Mouse (Mus musculus) cerebellum, postnatal 10 days (tissue): ENCODE measurements around the gene Upf2.
"Not testable (repeated sequence)": the region's sequence is repeated elsewhere in the genome, so short reads cannot be mapped to it uniquely, and the experiment has no call there.

Experiments
- DNase-seq, 2 experiments: peaks; one replicate each; pipeline ENCODE4 v3.0.0; 2021; ENCODE audit warnings: mixed read lengths in 2 of 2

Gene Upf2

DNA sequence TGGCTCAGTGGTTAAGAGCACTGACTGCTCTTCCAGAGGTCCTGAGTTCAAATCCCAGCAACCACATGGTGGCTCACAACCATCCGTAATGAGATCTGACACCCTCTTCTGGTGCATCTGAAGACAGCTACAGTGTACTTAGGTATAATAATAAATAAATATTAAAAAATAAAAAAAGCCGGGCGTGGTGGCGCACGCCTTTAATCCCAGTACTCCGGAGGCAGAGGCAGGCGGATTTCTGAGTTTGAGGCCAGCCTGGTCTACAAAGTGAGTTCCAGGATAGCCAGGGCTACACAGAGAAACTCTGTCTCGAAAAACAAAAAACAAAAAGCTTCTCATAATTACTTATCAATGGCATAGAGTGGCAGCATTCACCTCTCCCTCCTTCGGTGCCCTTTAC is 1.4 kb upstream of the Upf2 start:
- not testable (repeated sequence) for DNase-seq

DNA sequence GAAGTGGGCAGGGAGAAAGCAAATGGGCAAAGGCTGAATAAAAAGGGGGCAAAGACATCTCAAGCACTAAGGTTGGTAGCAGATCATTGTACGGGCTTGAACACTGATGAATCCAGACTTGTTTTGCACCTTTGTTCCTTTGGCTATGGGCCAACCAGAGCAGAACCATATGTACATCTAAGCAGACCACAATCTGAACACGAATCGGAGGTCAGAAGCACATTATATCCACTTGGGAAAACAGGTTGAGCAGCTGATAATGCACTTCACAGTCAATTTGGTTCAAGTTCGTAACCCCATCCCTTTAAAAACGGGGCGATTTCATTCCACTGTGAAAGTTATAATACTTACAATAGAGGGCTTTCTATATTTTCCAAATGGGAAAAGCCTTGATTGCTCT is 964 bp upstream of the Upf2 start:
- DNase-seq: peak; percentile 50 to 63

DNA sequence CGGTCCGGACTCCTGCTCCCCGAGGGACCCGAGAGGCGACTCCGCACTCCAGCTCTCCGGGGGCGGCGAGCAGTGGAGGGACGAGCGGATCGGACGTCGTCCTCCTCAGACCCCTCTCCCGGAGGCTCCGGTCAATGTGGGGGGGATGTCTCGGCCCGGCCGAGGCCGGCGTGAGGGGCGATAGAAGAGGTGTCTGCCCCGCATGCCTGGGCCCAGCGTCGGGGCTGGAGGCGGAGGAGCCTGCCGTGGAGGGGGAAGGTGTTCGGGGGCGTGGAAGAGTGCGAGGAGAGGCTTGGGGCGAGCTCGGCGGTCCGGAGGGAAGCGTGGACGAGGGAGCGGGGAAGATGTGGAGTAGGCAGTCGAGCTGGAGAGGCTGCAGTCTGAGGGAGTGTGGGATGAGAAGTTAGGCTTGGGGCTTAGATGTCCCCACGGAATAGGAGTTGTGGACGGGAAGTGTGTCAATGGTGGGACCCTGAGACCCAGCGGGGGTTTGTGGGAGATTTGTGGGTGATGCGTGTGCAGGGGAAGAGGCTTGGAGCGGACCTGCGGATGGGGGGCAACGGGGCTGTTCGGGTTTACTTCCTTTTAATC is 447 bp downstream of the Upf2 start:
- no peak for DNase-seq

DNA sequence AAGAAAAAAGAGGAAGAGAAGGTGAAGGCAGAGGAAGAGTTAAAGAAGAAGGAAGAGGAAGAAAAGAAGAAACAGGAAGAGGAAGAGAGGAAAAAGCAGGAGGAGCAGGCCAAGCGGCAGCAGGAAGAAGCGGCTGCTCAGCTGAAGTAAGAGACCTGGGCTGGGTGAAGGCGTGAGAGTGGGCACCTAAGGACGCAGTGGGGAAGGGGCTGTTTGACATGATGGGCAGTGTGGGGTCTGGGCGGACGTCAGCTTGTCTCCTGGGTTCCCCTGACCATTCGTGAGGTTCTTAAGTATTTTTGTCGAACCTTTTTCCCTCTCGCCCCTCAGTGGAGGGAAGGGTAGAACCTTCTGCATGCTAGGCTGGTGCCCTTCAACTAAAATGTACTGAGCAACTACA is 6.4 kb downstream of the Upf2 start:
- DNase-seq: peak in 1 of 2 experiments; percentile 10

DNA sequence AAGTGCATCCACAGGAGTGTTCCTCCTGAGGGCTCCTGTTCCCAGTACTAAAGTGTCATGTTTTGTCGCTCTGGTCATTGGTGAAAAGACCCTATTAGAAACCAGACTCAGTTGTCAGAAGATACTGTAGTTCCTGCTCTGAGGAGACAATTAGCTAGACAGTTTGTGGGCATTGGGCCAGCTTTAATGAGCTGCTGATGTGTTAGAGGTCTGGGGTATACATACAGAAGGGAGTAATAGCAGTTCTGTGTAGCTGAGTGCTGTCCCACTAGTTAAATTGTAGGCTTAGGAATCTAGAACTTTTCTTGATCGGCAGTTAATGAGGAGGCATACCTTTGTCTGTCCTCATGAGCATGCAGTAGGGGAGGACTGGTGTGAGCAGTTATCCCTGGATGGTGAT is 11.0 kb downstream of the Upf2 start:
- DNase-seq: no peak

DNA sequence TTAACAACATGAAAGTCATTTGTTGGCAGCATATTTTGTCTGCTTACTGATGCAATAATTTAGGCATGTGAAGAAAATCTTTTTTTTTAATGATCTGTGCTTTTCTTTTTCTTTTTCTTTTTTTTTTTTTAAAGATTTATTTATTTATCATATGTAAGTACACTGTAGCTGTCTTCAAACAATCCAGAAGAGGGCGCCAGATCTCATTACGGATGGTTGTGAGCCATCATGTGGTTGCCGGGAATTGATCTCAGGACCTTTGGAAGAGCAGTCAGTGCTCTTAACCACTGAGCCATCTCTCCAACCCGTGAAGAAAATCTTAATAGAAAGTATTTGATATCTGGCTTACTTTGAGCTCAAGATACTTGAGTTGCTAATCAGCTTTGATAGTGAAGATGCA is 12.5 kb downstream of the Upf2 start:
- not testable (repeated sequence) for DNase-seq

DNA sequence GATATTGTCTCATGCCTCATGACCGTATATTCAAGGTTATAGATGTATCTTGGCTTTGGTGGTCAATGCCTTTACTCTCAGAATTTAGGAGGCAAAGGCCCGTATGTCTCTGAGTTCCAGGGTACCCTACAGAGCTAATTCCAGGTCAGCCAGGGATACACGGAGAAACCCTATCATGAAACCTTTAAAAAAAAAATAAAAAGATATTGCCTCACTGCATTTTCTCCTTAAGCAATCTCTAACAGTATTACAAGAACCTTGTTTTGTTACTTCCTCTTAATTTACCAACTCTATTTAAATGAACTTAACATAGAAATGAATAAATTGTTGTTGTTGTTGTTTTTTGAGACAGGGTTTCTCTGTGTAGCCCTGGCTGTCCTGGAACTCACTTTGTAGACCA is 14.7 kb downstream of the Upf2 start:
- DNase-seq: no peak

DNA sequence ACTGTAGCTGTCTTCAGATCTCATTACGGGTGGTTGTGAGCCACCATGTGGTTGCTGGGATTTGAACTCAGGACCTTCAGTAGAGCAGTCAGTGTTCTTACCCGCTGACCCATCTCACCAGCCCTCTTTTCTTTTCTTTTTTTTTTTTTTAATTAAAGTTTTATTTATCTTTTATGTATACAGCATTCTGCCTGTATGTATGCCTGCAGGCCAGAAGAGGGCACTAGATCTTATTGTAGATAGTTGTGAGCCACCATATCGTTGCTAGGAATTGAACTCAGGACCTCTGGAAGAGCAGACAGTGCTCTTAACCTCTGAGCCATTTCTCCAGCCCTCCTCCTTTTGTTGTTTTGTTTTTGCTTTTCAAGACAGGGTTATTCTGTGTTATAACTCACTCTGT is 19.4 kb downstream of the Upf2 start:
- DNase-seq: not testable (repeated sequence)

DNA sequence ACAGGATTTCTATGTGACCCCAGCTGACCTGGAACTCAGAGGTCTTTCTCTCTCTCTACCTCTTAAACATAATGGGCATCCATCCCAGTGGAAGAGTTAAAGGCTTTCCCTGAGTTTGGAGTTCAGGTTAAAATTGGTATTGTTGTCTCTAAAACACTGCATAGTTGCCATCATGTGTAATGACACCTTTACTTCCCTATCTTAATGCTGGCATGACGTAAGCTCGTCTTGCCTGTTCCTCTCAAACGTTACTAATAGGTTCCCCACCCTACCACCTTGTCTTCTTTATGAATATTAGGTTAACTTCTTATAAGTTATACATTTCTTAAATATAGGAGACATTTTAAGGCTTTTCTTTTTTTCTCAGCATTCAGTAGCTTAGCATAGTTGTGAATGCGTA is 26.3 kb downstream of the Upf2 start:
- DNase-seq: no peak

DNA sequence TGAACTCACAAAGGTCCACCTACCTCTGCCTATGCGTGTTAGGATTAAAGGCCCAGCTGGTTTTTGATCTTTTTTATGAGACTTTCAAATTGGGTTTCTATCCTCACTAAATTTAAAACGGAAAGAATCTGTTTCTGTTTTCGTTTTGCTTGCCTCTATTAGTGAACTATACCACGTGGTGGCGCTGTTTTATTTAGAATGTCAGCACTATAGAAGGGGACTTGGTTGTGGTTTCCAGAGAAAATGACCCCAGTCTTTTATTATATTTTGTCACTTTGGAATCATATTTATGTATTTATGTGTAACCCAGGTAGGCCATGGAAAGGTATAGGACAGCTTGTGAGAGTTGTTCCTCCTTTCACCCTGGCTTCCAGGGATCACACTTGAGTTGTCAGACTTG is 44.3 kb downstream of the Upf2 start:
- peak; percentile 76 to 84 for DNase-seq

DNA sequence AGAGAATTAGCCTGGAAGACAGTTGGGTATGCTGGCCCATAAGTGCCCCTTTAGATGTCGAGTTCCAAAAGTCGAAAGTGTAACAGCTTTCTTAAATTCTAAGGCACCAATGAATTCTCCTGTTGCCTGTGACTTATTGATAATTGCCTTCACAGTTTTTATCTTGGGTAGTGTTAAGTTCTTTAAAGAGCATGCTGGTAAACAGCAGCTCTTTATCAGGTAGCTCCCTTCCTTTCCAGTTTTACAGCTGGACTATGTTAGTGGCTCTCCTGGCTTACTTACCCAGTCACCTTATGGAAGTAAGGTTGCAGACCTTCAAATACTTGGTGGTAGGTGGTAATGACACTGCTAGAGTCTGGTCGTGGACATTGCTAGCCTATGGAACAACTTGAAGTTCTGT is 52.7 kb downstream of the Upf2 start:
- DNase-seq: no peak

DNA sequence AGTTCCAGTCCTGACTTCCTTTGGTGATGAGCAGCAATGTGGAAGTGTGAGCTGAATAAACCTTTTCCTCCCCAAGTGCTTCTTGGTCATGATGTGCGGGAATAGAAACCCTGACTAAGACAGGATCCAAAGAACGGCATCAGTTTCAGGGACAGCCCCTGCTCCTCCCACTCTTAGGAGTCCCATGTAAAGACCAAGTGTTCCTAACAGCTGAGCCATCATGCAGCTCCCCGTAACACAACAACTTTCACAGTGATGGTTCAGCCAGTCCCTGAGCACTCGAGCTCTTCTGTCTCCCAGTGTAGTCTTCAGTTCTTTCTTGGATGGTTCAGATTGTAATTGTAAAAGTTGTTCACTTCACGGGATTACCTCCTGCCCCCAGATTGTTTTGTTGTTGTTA is 63.3 kb downstream of the Upf2 start:
- no peak for DNase-seq

DNA sequence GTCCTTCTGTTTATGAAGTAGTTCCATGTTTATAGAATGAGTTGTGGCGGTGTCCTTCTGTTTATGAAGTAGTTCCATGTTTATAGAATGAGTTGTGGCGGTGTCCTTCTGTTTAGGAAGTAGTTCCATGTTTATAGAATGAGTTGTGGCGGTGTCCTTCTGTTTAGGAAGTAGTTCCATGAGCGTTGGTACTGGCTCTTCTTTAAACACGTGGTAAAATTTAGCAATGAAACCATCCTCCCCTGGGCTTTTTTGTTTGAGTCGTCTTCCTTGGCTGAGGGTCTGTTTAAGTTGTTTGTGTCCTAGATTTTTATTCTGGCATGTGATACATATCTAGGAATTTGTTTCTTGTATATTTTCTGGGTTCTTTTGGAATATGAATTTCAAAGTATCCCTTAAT is 63.9 kb downstream of the Upf2 start:
- not testable (repeated sequence) for DNase-seq

DNA sequence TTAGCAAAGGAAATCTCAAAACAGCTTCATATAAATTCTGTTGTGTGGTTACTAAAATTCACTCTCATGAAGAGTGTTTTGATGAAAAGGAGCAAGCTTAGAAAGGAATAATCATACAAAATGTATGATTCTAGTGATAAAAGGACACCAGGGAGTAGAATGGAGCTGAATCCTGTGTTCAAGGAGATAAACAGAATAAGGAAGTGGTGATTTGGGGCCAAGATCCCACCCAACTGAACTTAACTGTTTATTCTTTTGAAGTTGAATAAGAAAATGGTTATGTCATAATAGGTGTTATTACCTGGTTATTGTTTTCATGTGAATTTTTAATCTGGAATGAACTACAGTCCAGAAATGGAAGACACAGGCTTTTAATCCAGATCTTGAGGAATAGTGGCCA is 69.3 kb downstream of the Upf2 start:
- no peak for DNase-seq

DNA sequence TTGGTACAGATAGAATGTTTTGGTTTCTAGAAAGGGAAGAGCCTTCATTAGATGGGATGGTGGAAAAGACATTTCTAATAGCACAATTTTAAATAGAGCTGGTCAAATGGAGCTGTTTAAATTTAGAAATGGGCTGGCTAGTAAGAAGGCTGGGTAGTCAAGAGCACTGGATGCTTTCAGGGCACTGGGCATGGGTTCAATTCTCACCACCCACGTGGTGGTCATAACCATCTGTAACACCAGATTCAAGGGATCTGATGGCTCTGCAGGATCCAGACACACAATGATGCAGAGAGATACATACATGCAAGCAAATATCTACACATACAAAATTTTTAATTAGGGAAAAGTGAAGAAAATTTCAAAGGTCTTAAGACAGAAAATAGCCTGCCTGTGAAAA is 91.4 kb downstream of the Upf2 start:
- DNase-seq: peak; percentile 51 to 55

DNA sequence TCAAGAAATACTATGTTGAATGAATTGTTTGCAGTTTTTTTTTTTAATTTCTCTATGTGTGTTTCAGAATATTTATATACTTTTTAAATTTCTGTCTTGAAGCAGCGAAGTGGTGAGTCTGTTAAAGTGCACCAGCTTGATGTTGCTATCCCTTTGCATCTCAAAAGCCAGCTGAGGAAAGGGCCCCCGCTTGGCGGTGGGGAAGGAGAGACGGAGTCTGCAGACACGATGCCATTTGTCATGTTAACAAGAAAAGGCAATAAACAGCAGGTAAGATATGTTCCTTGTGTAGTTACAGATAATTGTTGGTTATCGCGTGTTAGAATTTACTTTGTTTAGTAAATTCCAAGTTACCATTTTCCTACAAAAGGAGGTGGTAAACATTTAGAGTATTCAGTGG is 95.5 kb downstream of the Upf2 start:
- DNase-seq: no peak

DNA sequence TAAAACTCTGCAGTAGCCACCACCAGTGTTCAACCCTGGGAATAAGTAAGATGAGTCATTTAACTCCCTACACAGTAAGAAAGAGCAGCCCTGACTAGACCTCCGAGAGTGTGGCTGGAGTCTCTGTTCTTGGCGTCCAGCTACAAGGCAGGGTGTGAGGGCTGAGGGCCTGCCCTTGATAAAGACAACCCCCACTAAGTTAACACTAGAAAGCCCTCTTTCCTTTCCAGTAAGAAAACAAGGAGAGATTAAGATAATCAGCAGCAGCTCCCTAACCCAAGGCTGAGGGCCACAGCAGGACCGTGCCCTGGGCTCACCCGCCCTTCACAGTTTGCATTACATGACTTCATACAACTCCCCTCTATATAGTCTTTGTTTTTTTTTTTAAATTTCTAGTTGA is 97.3 kb downstream of the Upf2 start:
- DNase-seq: no peak

DNA sequence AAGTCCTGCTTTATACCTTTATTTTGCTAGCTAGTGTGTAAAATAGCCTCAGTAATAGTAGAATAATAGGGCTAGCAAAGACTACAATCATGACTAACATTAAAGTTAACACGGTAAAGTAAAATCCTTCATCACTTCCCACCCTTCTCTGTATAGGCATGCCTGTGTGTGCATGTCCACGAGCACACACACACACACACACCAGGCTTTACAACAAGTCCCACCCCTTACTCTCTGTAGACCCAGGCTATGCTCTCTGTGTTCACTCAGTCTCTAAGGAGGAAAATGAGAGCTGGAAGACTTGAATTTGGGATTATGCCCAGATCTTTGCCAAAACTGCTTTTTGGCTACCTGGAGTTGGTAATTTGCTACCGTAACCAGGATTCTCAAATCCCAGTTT is 97.7 kb downstream of the Upf2 start:
- no peak for DNase-seq

DNA sequence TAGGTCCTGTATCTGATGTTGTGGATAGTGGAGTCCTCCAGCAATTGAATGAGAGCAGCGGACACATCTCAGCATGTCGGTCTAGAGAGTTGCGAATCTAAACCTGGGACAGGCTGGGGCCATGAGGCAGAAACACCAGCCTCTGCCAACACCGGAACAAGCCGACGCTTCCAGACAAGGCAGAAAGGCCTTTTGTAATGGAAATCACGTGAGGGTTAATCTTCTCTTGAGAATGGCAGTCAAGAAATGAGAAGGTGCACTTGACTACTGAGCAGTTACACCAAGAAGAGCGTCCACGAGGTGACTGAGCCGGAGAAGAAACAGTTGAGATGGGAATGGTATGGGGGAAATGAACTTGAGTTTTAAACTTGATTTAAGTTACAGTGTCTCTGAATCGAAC is 104.2 kb downstream of the Upf2 start:
- DNase-seq: no peak

DNA sequence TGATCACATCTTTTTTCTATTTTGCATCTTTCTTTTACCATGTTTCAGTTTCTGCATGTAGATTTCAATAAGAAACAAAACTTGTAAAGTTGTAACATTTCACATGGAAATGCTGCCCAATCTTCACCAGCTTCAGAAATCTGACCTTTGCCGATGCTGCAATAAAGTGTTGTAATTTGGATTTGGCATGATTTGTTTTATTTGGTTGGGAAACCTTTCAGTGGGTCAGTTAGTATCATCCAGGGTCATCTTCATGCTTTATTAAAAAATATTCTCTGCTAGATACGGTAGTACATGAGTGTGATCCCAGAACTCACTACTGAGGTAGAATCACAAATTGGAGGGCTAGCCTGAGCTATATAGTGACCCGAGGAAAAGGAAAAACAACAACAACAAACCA is 105.2 kb downstream of the Upf2 start:
- no peak for DNase-seq

DNA sequence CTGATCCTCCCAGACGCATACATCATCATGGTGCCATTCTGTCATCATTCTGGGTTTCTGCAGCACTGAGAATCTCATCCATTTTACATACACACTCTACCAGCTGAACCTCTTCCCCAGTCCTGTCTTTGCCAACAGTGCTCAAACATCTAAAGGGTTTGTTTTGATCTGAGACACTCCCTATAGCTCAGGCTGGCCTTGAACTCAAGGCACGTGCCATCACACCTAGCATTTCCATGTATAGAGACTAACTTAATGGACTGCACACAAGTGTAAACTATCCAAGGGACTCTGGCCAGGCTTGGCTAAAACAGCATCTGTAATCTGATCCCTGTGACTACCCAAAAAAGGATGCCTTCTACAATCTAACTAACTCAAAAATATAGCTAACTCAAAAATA is 108.0 kb downstream of the Upf2 start:
- DNase-seq: no peak

DNA sequence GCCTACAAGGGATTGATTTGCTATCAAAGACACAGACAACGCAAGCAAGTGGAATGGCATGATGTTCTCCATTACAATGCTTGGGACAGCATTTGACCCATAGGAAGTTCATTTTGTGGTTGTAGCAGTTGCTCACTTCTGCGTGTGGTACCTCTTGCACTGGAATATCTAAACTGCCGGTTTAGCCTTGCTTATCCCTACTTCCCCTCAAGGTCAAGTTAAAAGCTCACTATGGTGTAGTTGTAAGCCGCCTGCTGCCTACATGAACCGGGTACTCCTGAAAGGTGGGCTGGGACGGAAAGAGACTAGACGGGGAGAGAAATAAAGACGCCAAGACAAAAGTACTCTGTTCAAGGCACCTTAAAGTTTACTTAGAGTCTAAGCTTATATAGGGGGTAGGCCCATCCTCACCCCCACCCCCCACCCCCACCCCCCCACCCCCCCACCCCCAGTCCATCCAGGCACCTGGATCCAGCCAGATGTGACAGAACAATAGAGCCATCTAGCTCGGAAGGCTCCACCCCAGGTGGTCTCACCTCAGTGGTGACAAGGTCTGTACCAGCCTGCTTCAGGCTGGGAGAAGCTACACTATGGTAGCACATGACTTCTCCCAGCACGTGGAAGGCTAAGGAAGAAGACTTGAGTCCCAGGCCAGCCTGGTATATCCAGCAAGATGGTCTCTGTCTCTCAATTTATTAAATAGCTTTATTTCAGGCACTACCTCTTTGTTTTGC is 109.0 kb downstream of the Upf2 start:
- no peak for DNase-seq

DNA sequence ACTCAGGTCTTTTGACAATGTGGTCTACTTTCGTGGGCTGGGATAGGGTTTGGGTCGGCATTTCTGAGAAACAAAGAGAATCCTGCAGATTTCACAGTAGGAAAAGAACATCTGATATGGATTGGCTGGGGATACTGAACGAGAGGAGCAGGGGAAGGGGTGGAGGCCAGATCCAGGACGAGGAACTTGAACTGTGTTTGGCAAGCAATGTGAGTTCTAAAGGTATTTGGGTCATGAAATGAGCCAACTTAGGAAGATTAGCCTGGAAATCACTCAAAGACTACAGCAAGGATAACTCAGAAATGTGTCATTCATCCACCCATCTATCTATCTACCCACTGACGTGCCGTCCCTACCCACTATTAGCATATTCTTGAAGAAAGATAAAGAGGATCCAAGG is 116.1 kb downstream of the Upf2 start:
- no peak for DNase-seq

DNA sequence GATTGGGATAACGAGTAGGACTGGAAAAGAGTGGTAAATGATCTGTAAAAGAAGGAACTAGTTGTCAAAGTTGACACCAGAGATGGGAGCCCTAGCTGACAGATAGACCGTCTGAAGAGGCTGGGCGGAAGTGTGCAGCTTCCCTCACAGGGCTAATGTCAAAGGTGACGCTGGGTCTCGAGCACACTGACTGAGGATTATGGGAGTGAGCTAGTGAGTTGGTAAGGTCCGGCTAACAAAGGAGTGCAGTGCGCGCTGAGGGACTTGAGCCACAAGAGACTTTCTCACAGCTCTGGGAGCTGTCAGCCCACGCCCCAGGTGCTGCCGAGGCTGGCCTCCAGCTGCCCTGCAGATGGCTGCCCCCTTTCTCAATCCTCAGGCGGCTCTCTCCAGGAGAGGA is 119.7 kb downstream of the Upf2 start:
- DNase-seq: no peak
